Mouse (Mus musculus): ENCODE data around the gene Aldob. TPM values are rescaled to one million over a fixed set of nuclear protein-coding genes. Genes with fewer than 3 reads are reported as not detected.
A peak's percentile ranks its signal among the peaks of the same experiment; 100 is the strongest.

The Aldob gene
- 81.5 and 94.2 TPM in 2 replicates for polyA plus RNA-seq (2014; fragmentation: Nextera tagmentation; extraction: Ambion mirVana)

DNA sequence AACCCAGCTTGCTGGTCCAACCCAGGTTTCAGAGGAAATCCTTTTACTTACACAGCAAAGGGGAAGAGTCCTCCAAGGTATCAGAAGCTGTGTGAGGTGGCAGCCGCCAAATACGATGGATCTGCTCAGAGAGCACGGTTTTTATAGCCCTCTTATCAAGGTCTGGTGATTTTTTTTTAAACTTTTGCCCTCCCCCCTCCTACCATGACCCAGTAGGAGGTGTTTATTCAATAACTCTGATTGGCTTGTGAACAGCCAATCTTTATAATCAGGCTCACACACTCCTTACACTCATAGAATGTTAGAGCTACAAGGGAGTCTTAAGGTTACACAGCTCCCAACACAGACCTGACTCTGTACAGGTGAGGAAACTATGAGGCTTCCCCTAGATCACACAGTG is at the start of gene Aldob:
TSS of gene Aldob (minus strand) at position 164 of the 400 bp plus-strand sequence.
- Histone ChIP-seq H3K9ac (ENCODE audit: low read length) (no peak within 1 kb of the TSS), H3K4me1 (replicated peaks; ENCODE audit: control insufficient read depth, insufficient read depth, low read length) (no peaks in the 10 kb centered on the region), H3K27me3 (replicated peaks; ENCODE audit: control insufficient read depth, insufficient read depth, low read length) (no peaks in the 10 kb centered on the region), H3K9me3 (ENCODE audit: control insufficient read depth, low read length) (no peaks in the 10 kb centered on the region), H3K4me2 (ENCODE audit: low read length) (peak within 1 kb of the TSS; percentile 38), H3K4me3 (ENCODE audit: low read depth, low read length) (0 out of 2 replicates have a peak within 1 kb of the TSS, but pooled peaks have one; percentile 2), H3K36me3 (ENCODE audit: control insufficient read depth, insufficient read depth, low read length) (no peaks in the 10 kb centered on the region), H3K27ac (ENCODE audit: low read depth) (no peak within 1 kb of the TSS)
- DNase-seq (ENCODE audit: low spot score): peak; percentile 54
- ATAC-seq (replicated peaks; ENCODE audit: low FRiP score, low TSS enrichment, low read depth): peak; percentile 73
- 41% methylated on average over 3 of the region's 3 CpGs for WGBS

GRCm38 (mm10) chr4:49597183-49598100 is 48.1 kb upstream of the Aldob start, which contains the start of gene Tmem246:
Tmem246 (minus strand) TSS chr4:49597876.
- no peaks in the 10 kb centered on the region for H3K36me3 ChIP-seq (ENCODE audit: control insufficient read depth, insufficient read depth, low read length)
- no peaks in the 10 kb centered on the region for H3K27me3 ChIP-seq (replicated peaks; ENCODE audit: control insufficient read depth, insufficient read depth, low read length)
- ATAC-seq (replicated peaks; ENCODE audit: low FRiP score, low TSS enrichment, low read depth): peak; percentile 92

GRCm38 (mm10) chr4:49596846-49597182 is 47.5 kb upstream of the Aldob start:
- 1% methylated on average over 20 of the region's 20 CpGs for WGBS
- ATAC-seq (replicated peaks; ENCODE audit: low FRiP score, low TSS enrichment, low read depth) (peak; percentile 45), DNase-seq (ENCODE audit: low spot score) (peak; percentile 79)
- Histone ChIP-seq H3K27ac (ENCODE audit: low read depth) (no peak overlapping the region), H3K4me2 (ENCODE audit: low read length) (peak overlapping the region; percentile 71), H3K4me3 (ENCODE audit: low read depth, low read length) (peak overlapping the region; percentile 74), H3K9ac (ENCODE audit: low read length) (peak overlapping the region; percentile 69), H3K9me3 (ENCODE audit: control insufficient read depth, low read length) (no peaks in the 10 kb centered on the region), H3K4me1 (replicated peaks; ENCODE audit: control insufficient read depth, insufficient read depth, low read length) (0 out of 2 replicates have a peak, but pooled peaks cover 5% of the 10 kb centered on the region), H3K36me3 (ENCODE audit: control insufficient read depth, insufficient read depth, low read length) (no peaks in the 10 kb centered on the region), H3K27me3 (replicated peaks; ENCODE audit: control insufficient read depth, insufficient read depth, low read length) (no peaks in the 10 kb centered on the region)

More at GRCm38 (mm10) chr4:49597183-49598100, 48.1 kb upstream of the Aldob start, which contains the start of gene Tmem246:
- DNase-seq (ENCODE audit: low spot score): peak; percentile 88
- Histone ChIP-seq H3K9ac (ENCODE audit: low read length) (peak within 1 kb of the TSS; percentile 69), H3K4me3 (ENCODE audit: low read depth, low read length) (peak within 1 kb of the TSS; percentile 74), H3K4me2 (ENCODE audit: low read length) (peak within 1 kb of the TSS; percentile 71), H3K4me1 (replicated peaks; ENCODE audit: control insufficient read depth, insufficient read depth, low read length) (0 out of 2 replicates have a peak, but pooled peaks cover 5% of the 10 kb centered on the region), H3K27ac (ENCODE audit: low read depth) (peak within 1 kb of the TSS; percentile 74), H3K9me3 (ENCODE audit: control insufficient read depth, low read length) (no peaks in the 10 kb centered on the region)
- under 1% methylated on average over 77 of the region's 77 CpGs for WGBS

DNA sequence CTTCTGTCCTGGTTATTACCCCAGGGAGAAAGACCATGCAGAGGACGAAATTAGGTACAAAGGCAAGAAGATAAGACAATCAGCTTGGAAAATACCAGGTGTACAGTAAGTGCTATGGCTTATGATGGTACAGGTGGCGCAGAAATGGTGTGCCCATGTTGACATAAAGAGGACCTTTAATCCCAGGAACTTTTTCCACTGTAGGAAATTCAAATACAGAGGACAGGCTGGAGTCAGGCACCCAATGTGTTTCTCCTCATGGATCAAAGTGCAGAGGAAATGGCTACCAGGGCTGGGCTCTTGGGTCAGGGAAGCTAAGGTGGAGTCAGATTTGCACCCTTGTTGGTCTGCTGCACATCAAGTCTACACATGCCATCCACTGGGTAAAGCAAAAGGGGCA is 40.8 kb upstream of the Aldob start:
- Histone ChIP-seq H3K9me3 (ENCODE audit: control insufficient read depth, low read length) (no peaks in the 10 kb centered on the region), H3K4me2 (ENCODE audit: low read length) (no peak overlapping the region), H3K4me1 (replicated peaks; ENCODE audit: control insufficient read depth, insufficient read depth, low read length) (no peaks in the 10 kb centered on the region), H3K27ac (ENCODE audit: low read depth) (no peak overlapping the region), H3K9ac (ENCODE audit: low read length) (no peak overlapping the region), H3K4me3 (ENCODE audit: low read depth, low read length) (no peak overlapping the region), H3K27me3 (replicated peaks; ENCODE audit: control insufficient read depth, insufficient read depth, low read length) (no peaks in the 10 kb centered on the region), H3K36me3 (ENCODE audit: control insufficient read depth, insufficient read depth, low read length) (no peaks in the 10 kb centered on the region)
- WGBS: 78% methylated on average over 2 of the region's 2 CpGs
- DNase-seq (ENCODE audit: low spot score): no peak
- no peak for ATAC-seq (replicated peaks; ENCODE audit: low FRiP score, low TSS enrichment, low read depth)

- Histone ChIP-seq H3K27ac (ENCODE audit: low read depth) (no peak overlapping the region), H3K9ac (ENCODE audit: low read length) (no peak overlapping the region), H3K36me3 (ENCODE audit: control insufficient read depth, insufficient read depth, low read length) (no peaks in the 10 kb centered on the region), H3K27me3 (replicated peaks; ENCODE audit: control insufficient read depth, insufficient read depth, low read length) (no peaks in the 10 kb centered on the region), H3K4me3 (ENCODE audit: low read depth, low read length) (no peak overlapping the region), H3K4me1 (replicated peaks; ENCODE audit: control insufficient read depth, insufficient read depth, low read length) (peaks cover 9% of the 10 kb centered on the region; the same call in 1 of the 2 replicates), H3K9me3 (ENCODE audit: control insufficient read depth, low read length) (no peaks in the 10 kb centered on the region), H3K4me2 (ENCODE audit: low read length) (no peak overlapping the region)
- ATAC-seq (replicated peaks; ENCODE audit: low FRiP score, low TSS enrichment, low read depth) (no peak), DNase-seq (ENCODE audit: low spot score) (no peak)
- WGBS: 88% methylated on average over 10 of the region's 10 CpGs
These were observed 37.5 kb upstream of the Aldob start for GRCm38 (mm10) chr4:49586811-49587210.

GRCm38 (mm10) chr4:49585524-49586101 is 36.3 kb upstream of the Aldob start:
- no peak for ATAC-seq (replicated peaks; ENCODE audit: low FRiP score, low TSS enrichment, low read depth)
- no peaks in the 10 kb centered on the region for H3K9me3 ChIP-seq (ENCODE audit: control insufficient read depth, low read length)
- no peak overlapping the region for H3K4me3 ChIP-seq (ENCODE audit: low read depth, low read length)
- no peak for DNase-seq (ENCODE audit: low spot score)
- no peak overlapping the region for H3K27ac ChIP-seq (ENCODE audit: low read depth)
- WGBS: 63% methylated on average over 7 of the region's 7 CpGs
- H3K36me3 ChIP-seq (ENCODE audit: control insufficient read depth, insufficient read depth, low read length): no peaks in the 10 kb centered on the region
- no peaks in the 10 kb centered on the region for H3K27me3 ChIP-seq (replicated peaks; ENCODE audit: control insufficient read depth, insufficient read depth, low read length)
- no peak overlapping the region for H3K4me2 ChIP-seq (ENCODE audit: low read length)
- no peak overlapping the region for H3K9ac ChIP-seq (ENCODE audit: low read length)
- H3K4me1 ChIP-seq (replicated peaks; ENCODE audit: control insufficient read depth, insufficient read depth, low read length): peaks cover 9% of the 10 kb centered on the region; the same call in 1 of the 2 replicates

- Histone ChIP-seq H3K9ac (ENCODE audit: low read length) (no peak overlapping the region), H3K27ac (ENCODE audit: low read depth) (no peak overlapping the region; the same call in 1 of the 2 replicates), H3K4me1 (replicated peaks; ENCODE audit: control insufficient read depth, insufficient read depth, low read length) (peaks cover 9% of the 10 kb centered on the region; the same call in 1 of the 2 replicates), H3K36me3 (ENCODE audit: control insufficient read depth, insufficient read depth, low read length) (no peaks in the 10 kb centered on the region), H3K4me3 (ENCODE audit: low read depth, low read length) (no peak overlapping the region), H3K9me3 (ENCODE audit: control insufficient read depth, low read length) (no peaks in the 10 kb centered on the region), H3K27me3 (replicated peaks; ENCODE audit: control insufficient read depth, insufficient read depth, low read length) (no peaks in the 10 kb centered on the region), H3K4me2 (ENCODE audit: low read length) (no peak overlapping the region)
- ATAC-seq (replicated peaks; ENCODE audit: low FRiP score, low TSS enrichment, low read depth) (no peak), DNase-seq (ENCODE audit: low spot score) (no peak)
- 34% methylated on average over 14 of the region's 14 CpGs for WGBS
These were observed 34.9 kb upstream of the Aldob start for GRCm38 (mm10) chr4:49583965-49584831.

- H3K9ac ChIP-seq (ENCODE audit: low read length): no peak overlapping the region
- H3K27ac ChIP-seq (ENCODE audit: low read depth): no peak overlapping the region
- DNase-seq (ENCODE audit: low spot score): no peak
- WGBS: 54% methylated on average over 4 of the region's 4 CpGs
- no peak for ATAC-seq (replicated peaks; ENCODE audit: low FRiP score, low TSS enrichment, low read depth)
- no peak overlapping the region for H3K4me3 ChIP-seq (ENCODE audit: low read depth, low read length)
- no peak overlapping the region for H3K4me2 ChIP-seq (ENCODE audit: low read length)
- no peaks in the 10 kb centered on the region for H3K36me3 ChIP-seq (ENCODE audit: control insufficient read depth, insufficient read depth, low read length)
- H3K4me1 ChIP-seq (replicated peaks; ENCODE audit: control insufficient read depth, insufficient read depth, low read length): peaks cover 9% of the 10 kb centered on the region; the same call in 1 of the 2 replicates
- no peaks in the 10 kb centered on the region for H3K27me3 ChIP-seq (replicated peaks; ENCODE audit: control insufficient read depth, insufficient read depth, low read length)
- no peaks in the 10 kb centered on the region for H3K9me3 ChIP-seq (ENCODE audit: control insufficient read depth, low read length)
These were observed 31.9 kb upstream of the Aldob start for GRCm38 (mm10) chr4:49581256-49581655.

Data from intestine, embryonic 14.5 days (tissue).